Mouse (Mus musculus) thymus, adult 2 months (tissue): ENCODE results near the gene Rps6ka2. TPM values are rescaled to one million over a fixed set of nuclear protein-coding genes. Genes with fewer than 3 reads are reported as not detected.
"Not testable (repeated sequence)": the region's sequence is repeated elsewhere in the genome, so short reads cannot be mapped to it uniquely, and the experiment has no call there.

Experiments used
- DNase-seq: peaks from one replicate; pipeline ENCODE4 v3.0.0; 2021
- H3K27ac ChIP-seq: fragments of 200-500 bp; 2 replicates; pipeline ENCODE4 v1.5.1; 2012; ENCODE audit warnings: low read length, control low read depth; ENCODE audit not compliant: control insufficient read depth, insufficient read depth
- H3K27me3 ChIP-seq: fragments of 200-500 bp; 2 replicates; pipeline ENCODE4 v1.6.1; 2012; ENCODE audit warnings: mild to moderate bottlenecking, low read length, moderate library complexity, mixed read lengths; ENCODE audit not compliant: control insufficient read depth, insufficient read depth
- H3K36me3 ChIP-seq: fragments of 200-500 bp; 2 replicates; pipeline ENCODE4 v1.6.1; 2012; ENCODE audit warnings: mild to moderate bottlenecking, low read length, moderate library complexity; ENCODE audit not compliant: control insufficient read depth, insufficient read depth
- H3K4me1 ChIP-seq: fragments of 200-500 bp; replicated peaks from 2 replicates; pipeline ENCODE4 v1.6.1; 2012; ENCODE audit warnings: low read length; ENCODE audit not compliant: control insufficient read depth, insufficient read depth
- H3K4me3 ChIP-seq: fragments of 200-500 bp; 2 replicates; pipeline ENCODE4 v1.5.1; 2012; ENCODE audit warnings: mild to moderate bottlenecking, low read length, control low read depth, moderate library complexity; ENCODE audit not compliant: control insufficient read depth, insufficient read depth
- CTCF ChIP-seq: fragments of 200-500 bp; IDR thresholded peaks from 2 replicates; pipeline ENCODE4 v1.5.1; 2012; ENCODE audit warnings: mild to moderate bottlenecking, control low read depth, low read length, moderate library complexity, borderline replicate concordance; ENCODE audit not compliant: control insufficient read depth, poor library complexity, insufficient read depth; ENCODE audit errors: extremely low read depth
- POLR2A ChIP-seq: fragments of 200-500 bp; IDR thresholded peaks from 2 replicates; pipeline ENCODE4 v1.6.1; 2012; ENCODE audit warnings: mild to moderate bottlenecking, low read length, control low read depth, moderate library complexity; ENCODE audit not compliant: control insufficient read depth, poor library complexity, insufficient read depth; ENCODE audit errors: extremely low read depth
- WGBS: fragments of 180-500 bp; shearing (Covaris S2); methylation state at CpG from one replicate; pipeline ENCODE4 v1.1.7; 2018; 5-methylcytosine and 5-hydroxymethylcytosine counted together
- polyA plus RNA-seq: library from polyadenylated mRNA; depleted of rRNA; stranded (reverse); fragments of >200 nt; gene quantifications from 2 replicates; pipeline ENCODE4 v1.2.3, GENCODE M21; 2012

Rps6ka2 gene
- polyA plus RNA-seq, 1 experiment = 8.8 TPM

DNA sequence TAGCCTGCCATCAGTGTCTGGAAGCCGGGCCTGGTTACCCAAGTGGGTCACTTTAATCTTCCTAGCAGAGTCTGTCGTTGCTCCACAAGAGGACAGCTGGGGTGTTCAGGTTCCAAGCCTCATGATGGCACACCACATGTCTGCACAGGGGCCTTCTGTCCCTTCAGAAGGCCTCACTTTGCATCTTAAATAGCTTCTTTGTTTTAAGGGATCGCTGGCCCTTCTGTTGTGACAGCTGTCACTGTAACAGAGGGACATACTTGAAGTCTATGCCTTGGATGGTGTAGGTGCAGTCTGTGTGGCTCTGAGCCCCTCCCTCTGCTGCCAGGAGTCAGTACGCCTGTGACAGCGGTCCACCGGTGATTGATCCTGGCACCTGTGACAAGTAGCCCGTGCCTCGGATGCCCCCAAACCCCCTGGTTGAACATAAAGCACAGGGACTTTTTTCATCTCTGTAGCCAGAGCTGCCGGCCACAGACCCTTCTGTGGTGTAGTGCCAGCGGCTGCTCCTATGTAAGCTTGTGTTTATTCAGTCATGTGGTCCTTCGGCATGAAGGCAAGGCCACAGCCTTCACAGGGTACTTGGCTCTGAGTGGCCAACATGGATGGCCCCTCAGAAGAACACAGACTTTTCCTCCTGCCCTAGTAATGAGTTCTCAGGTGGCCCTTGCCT lies 122.2 kb downstream of the Rps6ka2 start:
- H3K36me3 ChIP-seq = no peaks in the 10 kb centered on the region
- no peak for DNase-seq
- no peak for TF ChIP-seq POLR2A
- no peak for TF ChIP-seq CTCF
- H3K27me3 ChIP-seq = no peaks in the 10 kb centered on the region
- no peak overlapping the region for H3K27ac ChIP-seq
- H3K4me3 ChIP-seq = no peak overlapping the region
- H3K4me1 ChIP-seq = no peaks in the 10 kb centered on the region
- 95% methylated on average over 11 of the region's 11 CpGs for WGBS

DNA sequence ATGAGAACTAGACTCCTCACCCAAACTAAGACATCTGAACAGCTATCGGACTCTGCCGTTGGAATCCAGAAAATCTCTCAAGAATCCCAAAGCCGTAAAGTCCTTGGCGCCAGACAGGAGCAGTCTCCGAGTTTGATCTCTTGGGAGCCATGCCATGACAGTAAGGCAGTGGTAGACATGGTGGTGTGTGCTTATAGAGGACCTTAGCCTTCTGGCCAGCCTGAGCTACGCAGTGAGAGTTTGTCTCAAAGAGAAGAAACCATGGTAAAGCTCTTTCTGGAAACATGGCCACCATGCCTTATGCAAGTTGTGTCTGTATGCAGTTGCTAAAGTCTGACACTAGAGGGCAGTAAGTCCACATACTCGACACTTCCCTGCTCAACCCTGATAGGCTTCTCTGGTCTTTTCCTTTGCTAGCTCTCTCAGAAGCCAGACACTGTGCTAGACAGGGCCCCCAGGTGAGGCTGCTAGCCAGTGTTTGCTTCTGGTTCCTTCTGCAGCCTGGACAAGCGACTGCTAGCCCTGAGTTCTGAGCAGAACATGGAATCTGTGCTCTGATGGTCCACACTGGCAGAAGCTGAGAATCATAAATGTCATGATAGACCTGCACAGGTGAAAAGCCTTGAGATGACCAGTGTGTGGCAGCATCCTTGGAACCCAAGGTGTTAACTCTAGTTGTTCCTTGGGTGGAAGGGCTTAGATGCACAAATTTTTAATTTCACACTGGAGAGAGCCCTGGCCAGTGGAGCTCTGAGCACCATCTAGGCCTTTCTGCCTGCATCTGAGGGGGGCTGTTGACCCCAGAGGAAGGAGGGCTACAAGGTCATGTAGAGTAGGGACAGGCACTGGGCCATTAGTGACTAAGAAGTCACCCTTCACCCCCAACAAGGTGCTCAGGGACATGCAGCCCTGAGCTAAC lies 136.6 kb downstream of the Rps6ka2 start:
- H3K27me3 ChIP-seq, H3K4me1 ChIP-seq, H3K4me3 ChIP-seq, H3K27ac ChIP-seq, H3K36me3 ChIP-seq: not testable (repeated sequence)
- DNase-seq = peak; percentile 21
- WGBS = 61% methylated on average over 8 of the region's 8 CpGs

DNA sequence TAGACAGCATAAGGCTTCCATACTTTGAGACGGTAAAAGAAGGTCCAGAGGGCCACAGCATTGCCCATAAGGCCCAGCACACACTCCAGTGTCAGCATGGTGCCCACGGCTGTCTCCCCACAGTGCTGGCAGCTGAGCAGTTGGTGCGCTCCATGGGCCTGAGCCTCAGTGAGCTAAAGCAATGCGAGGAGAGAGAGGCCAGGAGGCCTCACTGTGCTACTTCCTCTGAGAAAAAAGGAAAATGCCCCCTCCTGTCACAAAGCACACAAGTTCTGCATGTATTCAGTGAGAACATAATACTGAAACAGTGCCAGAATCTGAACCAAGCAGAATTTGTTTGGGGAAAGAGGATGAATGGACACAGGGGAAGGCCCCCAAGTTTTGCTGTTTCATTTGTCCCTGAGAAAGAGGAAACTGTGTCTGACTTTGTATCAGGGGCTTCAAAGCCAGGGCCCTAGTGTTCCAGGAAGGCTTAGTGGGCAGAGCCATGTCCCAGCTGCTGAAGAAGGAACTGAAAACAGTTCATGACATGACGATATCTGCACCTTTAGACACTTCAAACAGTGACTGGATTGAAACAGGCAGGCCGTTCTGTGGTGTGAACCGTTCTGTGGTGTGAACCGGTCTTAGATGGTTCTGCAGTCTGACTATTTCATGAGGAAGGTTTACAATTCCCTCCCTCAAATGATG lies 145.9 kb downstream of the Rps6ka2 start:
- H3K4me1 ChIP-seq, H3K27ac ChIP-seq, H3K27me3 ChIP-seq, DNase-seq, H3K36me3 ChIP-seq, H3K4me3 ChIP-seq: not testable (repeated sequence)
- WGBS = 29% methylated on average over 7 of the region's 8 CpGs

DNA sequence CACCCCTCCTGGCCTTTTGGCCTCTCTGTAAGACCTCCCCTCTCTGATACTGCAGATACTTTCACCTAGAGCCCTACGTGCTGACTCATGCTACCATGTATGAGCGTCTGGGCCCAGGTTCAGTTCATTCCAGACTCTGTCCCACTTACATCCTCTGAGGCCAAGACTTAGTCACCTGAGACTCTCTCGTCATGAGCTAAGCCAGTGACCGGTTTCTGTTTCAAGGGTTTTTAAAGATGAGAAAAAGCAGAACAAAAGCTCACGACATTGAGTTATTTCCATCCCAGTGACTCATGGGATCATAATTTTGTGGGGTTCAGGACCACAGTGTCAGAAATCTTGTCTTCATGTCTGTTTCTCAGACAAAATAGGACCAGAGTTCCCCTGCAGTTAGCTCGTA lies 149.9 kb downstream of the Rps6ka2 start:
- 82% methylated on average over 6 of the region's 6 CpGs for WGBS
- H3K27me3 ChIP-seq, H3K4me1 ChIP-seq, H3K4me3 ChIP-seq, DNase-seq, H3K36me3 ChIP-seq, H3K27ac ChIP-seq: not testable (repeated sequence)

DNA sequence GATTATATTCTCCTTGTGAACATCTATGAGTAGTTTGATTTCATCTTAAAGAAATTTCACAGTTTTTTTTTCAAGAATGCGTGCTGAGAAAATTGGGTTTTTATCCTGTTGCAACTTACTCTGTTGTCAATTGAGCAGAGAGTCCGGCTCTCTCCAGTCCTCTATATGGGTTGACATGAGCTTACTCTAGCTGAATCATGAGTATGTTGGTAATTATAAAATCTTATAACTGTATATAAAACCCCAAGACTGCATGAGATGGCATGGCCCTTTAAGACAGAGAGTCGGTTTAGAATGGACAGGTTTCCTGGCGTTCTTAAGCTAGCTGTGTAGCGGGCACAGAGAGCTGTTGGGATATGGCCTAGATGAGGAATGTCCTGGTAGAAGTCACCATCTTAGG lies 154.4 kb downstream of the Rps6ka2 start, which contains the start of gene Tcp10a:
TSS of gene Tcp10a (plus strand) at position 301 of the 400 bp plus-strand sequence.
- H3K27ac ChIP-seq, DNase-seq, H3K4me3 ChIP-seq, H3K36me3 ChIP-seq, H3K27me3 ChIP-seq, H3K4me1 ChIP-seq: not testable (repeated sequence)
- 96% methylated on average over 5 of the region's 5 CpGs for WGBS

DNA sequence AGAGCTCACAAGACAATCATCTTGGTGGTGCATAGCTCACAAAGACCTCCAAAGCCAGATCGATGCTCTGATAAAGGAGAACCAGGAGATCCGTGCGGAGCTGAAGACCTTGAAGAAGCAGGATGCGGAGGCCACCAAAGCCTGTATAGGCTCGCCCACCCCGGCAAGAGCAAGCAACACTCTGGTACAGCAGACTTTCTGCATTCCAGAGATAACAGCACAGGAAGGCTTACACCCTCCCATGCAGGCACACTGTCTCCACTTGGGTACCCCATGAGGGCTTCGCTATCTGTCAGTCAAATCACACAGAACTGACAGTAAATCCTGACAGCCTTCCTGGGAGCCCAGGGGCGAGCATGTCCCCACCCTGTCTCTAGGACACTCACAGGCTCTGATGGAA lies 156.5 kb downstream of the Rps6ka2 start:
- not testable (repeated sequence) for H3K27me3 ChIP-seq, H3K27ac ChIP-seq, DNase-seq, H3K4me1 ChIP-seq, H3K4me3 ChIP-seq, H3K36me3 ChIP-seq
- 88% methylated on average over 5 of the region's 8 CpGs for WGBS

DNA sequence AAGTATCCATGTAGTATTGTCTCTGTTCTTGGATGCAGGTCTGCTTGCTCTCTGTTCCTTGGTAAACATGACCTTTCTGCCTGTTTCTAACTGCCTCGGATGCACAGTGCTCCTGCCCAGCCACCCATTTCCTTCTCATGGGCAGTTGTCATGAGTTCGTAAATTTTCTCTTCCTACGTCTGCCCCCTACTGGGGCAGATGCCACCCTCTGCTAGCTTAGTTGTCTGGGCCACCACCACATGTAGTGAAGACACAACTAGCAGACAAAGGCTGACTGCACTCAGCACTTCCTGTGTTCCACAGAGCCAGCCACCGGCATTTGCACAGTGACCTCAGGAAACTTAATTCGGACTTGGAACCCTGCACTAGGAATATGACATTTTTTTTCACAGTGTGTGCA lies 162.8 kb downstream of the Rps6ka2 start:
- not testable (repeated sequence) for H3K27me3 ChIP-seq, H3K4me3 ChIP-seq, DNase-seq, H3K36me3 ChIP-seq, H3K27ac ChIP-seq, H3K4me1 ChIP-seq
- WGBS = 67% methylated on average over 4 of the region's 5 CpGs

DNA sequence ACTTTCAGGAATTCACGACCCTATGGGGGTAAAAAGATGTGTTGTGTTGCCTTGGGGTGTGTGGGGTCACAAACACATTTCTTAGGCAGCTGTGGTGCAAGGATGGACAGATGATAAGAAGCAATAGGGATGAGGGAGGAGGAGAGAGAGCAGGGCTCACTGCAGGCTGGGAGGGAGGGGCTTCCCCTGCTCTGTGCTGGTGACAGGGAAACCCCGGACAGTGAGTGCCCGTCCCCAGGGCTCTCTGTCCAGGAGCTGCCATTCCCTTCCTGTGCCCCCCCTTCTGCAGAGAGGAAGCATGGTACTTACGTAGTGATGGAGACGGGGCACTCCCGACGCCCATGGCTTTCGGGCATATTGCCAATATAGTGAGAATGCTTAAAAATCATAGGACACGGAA lies 167.5 kb downstream of the Rps6ka2 start:
- not testable (repeated sequence) for H3K27me3 ChIP-seq, H3K27ac ChIP-seq
- 47% methylated on average over 8 of the region's 9 CpGs for WGBS

DNA sequence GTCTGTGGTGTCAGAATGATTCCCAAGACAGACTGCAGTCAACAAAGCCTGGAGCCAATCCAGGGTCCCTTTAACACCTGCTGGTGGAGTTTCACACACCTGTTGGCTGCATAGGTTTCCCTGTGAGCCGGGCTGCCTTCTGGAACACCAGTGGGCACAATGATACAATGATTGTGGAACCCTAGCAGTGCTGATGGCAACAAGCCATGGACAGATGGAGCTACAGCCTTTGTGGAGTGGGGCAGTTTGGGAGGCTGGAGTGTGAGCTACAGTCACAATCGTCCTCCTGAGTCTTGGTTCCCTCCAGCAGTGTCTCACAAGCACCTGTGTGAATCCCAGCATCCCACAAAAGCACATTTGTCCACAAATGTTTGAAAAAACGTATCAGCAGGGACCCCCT lies 178.8 kb downstream of the Rps6ka2 start:
- DNase-seq, H3K36me3 ChIP-seq, H3K4me3 ChIP-seq, H3K27me3 ChIP-seq, H3K27ac ChIP-seq, H3K4me1 ChIP-seq: not testable (repeated sequence)
- WGBS = 67% methylated on average over 2 of the region's 3 CpGs

More for the DNA sequence above, 167.5 kb downstream of the Rps6ka2 start:
- not testable (repeated sequence) for DNase-seq, H3K36me3 ChIP-seq, H3K4me1 ChIP-seq, H3K4me3 ChIP-seq

DNA sequence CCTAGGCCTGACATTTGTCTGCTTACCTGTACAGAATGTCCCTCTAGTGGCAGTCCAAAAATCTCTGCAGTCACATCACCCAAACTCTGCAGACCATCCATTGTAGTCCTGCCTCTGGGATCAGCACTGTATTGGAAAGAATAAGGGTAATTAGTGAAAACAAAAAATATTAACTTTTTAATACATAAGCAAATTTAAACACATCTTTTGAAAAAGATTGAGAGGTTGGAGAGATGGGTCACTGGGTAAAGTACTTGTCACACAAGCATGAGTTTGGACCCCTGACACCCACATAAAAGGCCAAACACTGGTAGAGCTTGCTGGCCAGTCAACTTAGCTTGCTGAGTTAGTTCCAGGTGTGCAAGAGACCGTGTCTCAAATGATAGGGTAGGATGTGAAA lies 182.7 kb downstream of the Rps6ka2 start, which contains the start of gene Ttll2:
TSS of gene Ttll2 (minus strand) at position 101 of the 400 bp plus-strand sequence.
- not testable (repeated sequence) for H3K27ac ChIP-seq, DNase-seq, H3K27me3 ChIP-seq, H3K36me3 ChIP-seq, H3K4me3 ChIP-seq, H3K4me1 ChIP-seq
- 94% methylated on average over 1 of the region's 1 CpGs for WGBS
